Mouse (Mus musculus) right cerebral cortex, adult 18-20 months (tissue): ENCODE data around the gene Atp6v1a.

ENCODE experiments used
- DNase-seq: peaks from one replicate; pipeline ENCODE4 v3.0.0; 2022; ENCODE audit warnings: mixed read lengths

The Atp6v1a gene

DNA sequence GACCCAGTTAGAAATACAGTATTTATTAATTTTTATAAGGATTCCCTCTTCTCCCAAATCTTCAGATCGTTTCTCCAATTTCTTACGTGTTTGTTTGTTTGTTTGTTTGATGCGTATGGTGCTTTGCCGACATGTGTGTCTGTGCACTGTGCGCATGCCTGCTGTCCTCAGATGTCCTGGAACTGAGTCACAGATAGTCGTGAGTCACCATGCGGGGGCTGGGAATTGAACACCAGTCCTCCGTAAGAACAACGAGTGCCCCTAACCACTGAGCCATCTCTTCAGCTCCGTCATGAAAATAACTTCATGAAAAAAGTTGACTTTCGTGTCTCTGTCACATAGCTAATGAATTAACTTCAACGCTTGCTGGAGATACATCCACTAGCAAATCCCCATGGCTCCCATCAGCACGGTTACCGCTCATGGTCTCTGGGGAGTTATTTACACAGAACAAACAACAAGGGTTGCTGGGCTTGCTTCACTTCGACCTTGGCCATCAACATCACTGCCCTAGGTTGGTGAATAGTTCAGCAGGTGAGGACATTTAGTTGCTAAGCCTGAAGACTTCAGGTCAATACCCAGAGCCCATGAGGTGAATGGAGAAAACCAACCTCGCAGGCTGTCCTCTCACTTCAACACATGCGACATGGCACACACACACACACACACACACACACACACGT lies 78.8 kb downstream of the Atp6v1a start:
- no peak for DNase-seq

DNA sequence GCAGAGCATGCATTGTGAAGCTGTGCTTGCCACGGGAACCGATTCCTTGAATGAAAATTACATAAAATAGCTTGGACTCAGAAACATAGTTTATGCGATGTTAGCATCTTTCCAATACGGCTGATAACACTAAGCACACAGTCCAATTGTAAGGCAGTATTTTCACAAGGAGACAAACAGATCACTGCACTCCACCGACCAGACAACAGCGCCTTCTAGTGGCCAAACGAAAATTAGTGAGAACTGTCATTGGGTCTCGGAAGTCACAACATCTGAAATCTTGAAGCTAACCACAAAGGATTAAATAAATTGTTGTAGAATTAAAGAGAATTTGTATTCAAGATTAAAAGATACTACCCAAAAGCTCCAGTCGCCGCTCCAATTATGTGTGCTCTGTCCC lies 80.8 kb downstream of the Atp6v1a start:
- DNase-seq = peak; percentile 74

DNA sequence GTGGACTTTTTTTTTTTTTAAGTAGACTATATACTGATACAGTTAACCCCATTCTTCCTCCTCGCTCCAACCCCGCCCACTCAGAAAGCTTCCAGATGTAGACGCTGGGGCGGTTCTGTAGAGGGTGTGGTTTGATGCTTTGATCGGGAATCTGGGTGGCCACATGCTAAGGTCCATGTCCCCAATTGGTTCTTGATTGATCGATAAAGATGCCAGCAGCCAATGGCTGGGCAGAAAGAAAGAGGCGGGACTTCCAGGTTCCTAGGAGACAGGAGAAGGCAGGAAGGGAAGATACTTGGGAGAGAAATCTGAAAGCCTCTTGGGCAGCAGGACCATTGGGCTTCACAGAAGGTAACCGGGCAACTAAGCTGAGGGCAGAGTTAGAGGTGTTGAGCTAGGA lies 83.7 kb downstream of the Atp6v1a start:
- DNase-seq = no peak

DNA sequence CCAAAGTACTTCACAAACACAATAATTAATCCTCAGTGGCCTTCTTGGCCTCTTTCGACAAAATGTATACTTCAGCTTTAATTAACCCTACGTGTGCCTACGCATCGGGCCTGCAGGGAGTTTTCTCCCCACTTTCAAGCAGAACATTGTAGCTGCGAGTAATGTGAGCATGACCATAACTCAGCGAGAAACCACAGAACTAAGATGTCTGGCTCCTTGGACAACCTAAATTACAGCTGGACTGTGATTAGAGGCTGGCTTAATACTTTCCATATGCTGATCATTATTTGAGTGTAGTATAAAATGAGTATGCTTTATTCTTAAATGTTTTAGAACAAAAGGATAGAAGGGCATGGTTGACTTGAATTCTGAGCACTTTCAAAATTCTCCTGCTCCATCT lies 86.2 kb downstream of the Atp6v1a start:
- no peak for DNase-seq

DNA sequence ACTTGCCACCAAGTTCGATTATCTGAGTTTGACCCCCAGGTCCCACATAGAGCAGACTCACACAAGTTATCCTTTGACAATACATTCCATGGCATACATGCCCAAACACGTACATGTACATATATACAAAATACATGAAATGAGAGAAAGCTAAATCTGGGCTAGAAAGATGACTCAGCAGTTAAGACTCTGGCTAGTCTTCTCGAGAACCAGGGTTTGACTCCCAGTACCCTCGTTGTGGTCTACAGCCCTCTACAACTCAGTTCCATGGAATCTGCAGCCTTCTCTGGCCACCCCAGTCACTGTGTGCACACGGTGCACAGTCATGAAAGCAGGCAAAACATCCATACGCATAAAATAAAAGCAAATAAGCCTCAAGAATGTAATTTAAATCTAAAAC lies 87.1 kb downstream of the Atp6v1a start:
- no peak for DNase-seq

DNA sequence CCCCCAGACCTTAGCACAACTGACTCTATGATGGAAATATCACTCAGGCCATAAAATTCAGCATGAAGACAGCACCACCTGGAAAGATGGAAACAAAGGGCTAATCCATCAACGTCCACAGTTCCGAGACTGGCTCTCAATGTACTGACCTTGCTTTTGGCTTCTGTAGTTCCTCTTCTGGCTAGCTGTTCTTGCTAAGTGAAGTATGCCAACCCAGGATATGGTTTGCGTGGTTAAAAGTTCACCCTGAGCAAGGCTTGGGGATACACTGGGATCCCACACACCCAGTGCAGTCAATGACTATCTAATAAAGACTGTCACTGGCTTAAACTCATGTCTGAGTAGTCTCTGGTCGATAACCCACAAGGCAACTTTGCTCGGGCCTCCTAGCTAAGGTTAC lies 89.4 kb downstream of the Atp6v1a start:
- DNase-seq = no peak

DNA sequence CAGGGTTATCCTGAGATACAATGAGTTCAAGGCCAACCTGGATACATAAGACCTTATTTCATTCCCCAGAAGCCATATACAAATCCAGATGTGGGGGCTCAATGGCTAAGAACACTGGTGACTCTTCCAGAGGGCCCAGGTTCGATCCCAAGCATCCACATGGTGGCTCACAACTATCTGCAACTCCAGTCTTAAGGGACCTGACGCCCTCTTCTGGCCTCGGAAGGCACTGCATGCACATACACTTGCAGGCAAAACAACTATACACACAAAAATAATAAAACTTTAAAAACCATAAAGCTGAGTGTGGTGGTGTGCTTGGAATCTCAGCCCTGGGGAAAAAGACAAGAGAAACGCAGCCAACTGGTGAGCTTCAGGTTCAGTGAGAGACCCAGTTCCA lies 100.4 kb downstream of the Atp6v1a start:
- no peak for DNase-seq
